Mouse (Mus musculus) MEL (cell line): ENCODE measurements at regions not wholly inside any gene's neighbourhood (a gene's known extent, or its start where the extent isn't known, plus 50 kb on each side); places are given as distances from the start of the nearest gene placed in this dataset.

Source experiments
- DNase-seq: peaks from one replicate; pipeline ENCODE4 v3.0.0; 2011; ENCODE audit warnings: low read depth, low spot score
- H3K27ac ChIP-seq: 2 replicates; pipeline ENCODE4 v1.5.1; 2012; ENCODE audit warnings: low read depth, mild to moderate bottlenecking, control low read depth, low read length, moderate library complexity; ENCODE audit not compliant: control insufficient read depth
- H3K27me3 ChIP-seq, 2 experiments: fragments of 150-350 bp in 1 of 2; sonication (generic) in 1 of 2; 2 replicates each; pipeline ENCODE4 v1.6.1; 2012; ENCODE audit warnings: low read length in 2 of 2, mild to moderate bottlenecking in 2 of 2, improper control_type of control experiment in 1 of 2, moderate library complexity in 1 of 2; ENCODE audit not compliant: insufficient read depth in 2 of 2, control insufficient read depth in 1 of 2
- H3K36me3 ChIP-seq, 2 experiments: 2 replicates each; pipeline ENCODE4 v1.6.1; 2012 to 2014; ENCODE audit warnings: low read length in 2 of 2, improper control_type of control experiment in 1 of 2, inconsistent platforms in 1 of 2, mild to moderate bottlenecking in 1 of 2; ENCODE audit not compliant: insufficient read depth in 2 of 2, control insufficient read depth in 1 of 2
- H3K4me1 ChIP-seq, 2 experiments: fragments of 150-350 bp in 1 of 2; sonication (generic) in 1 of 2; 2 replicates each; pipeline ENCODE4 v1.6.1; 2012; ENCODE audit warnings: low read length in 2 of 2, improper control_type of control experiment in 1 of 2, mild to moderate bottlenecking in 1 of 2; ENCODE audit not compliant: insufficient read depth in 2 of 2, control insufficient read depth in 1 of 2
- H3K4me3 ChIP-seq, 2 experiments: fragments of 150-350 bp in 1 of 2; sonication (generic) in 1 of 2; 2 replicates each; pipeline ENCODE4 v1.5.1; 2012; ENCODE audit warnings: low read depth in 2 of 2, low read length in 2 of 2, mild to moderate bottlenecking in 2 of 2, moderate library complexity in 2 of 2, control low read depth in 1 of 2, improper control_type of control experiment in 1 of 2; ENCODE audit not compliant: control insufficient read depth in 1 of 2, insufficient read depth in 1 of 2
- H3K79me2 ChIP-seq: 2 replicates; pipeline ENCODE4 v1.6.1; 2012; ENCODE audit warnings: mild to moderate bottlenecking, low read length, moderate library complexity; ENCODE audit not compliant: control insufficient read depth, poor library complexity, insufficient read depth
- H3K9ac ChIP-seq: 2 replicates; pipeline ENCODE4 v1.6.1; 2012; ENCODE audit warnings: low read depth, mild to moderate bottlenecking, control low read depth, low read length, moderate library complexity; ENCODE audit not compliant: control insufficient read depth, poor library complexity, severe bottlenecking
- H3K9me3 ChIP-seq: fragments of 150-350 bp; sonication (generic); replicated peaks from 2 replicates; pipeline ENCODE4 v1.6.1; 2012; ENCODE audit warnings: mild to moderate bottlenecking, low read length, improper control_type of control experiment, moderate library complexity; ENCODE audit not compliant: insufficient read depth
- CHD2 ChIP-seq: IDR thresholded peaks from 2 replicates; pipeline ENCODE4 v1.6.1; 2011; ENCODE audit warnings: low read length, improper control_type of control experiment
- CTCF ChIP-seq, 3 experiments: IDR thresholded peaks in 2 of 3; conservative IDR thresholded peaks in 1 of 3; 2 replicates each; pipeline ENCODE4 v1.5.1; 2011 to 2012; ENCODE audit warnings: low read length in 3 of 3, low read depth in 2 of 3, mild to moderate bottlenecking in 2 of 3, improper control_type of control experiment in 1 of 3, inconsistent platforms in 1 of 3, mixed read lengths in 1 of 3, moderate library complexity in 1 of 3; ENCODE audit not compliant: control insufficient read depth in 1 of 3, insufficient read depth in 1 of 3, poor library complexity in 1 of 3, severe bottlenecking in 1 of 3
- E2F4 ChIP-seq: IDR thresholded peaks from 2 replicates; pipeline ENCODE4 v1.6.1; 2011; ENCODE audit warnings: low read depth, low read length, improper control_type of control experiment, borderline replicate concordance
- ELF1 ChIP-seq: IDR thresholded peaks from 2 replicates; pipeline ENCODE4 v1.6.1; 2014; ENCODE audit warnings: low read depth, mild to moderate bottlenecking, inconsistent platforms, low read length, improper control_type of control experiment, moderate library complexity
- ETS1 ChIP-seq: IDR thresholded peaks from 2 replicates; pipeline ENCODE4 v1.6.1; 2012; ENCODE audit warnings: low read depth, mild to moderate bottlenecking, inconsistent platforms, low read length, improper control_type of control experiment, moderate library complexity
- GATA1 ChIP-seq: IDR thresholded peaks from 2 replicates; pipeline ENCODE4 v1.6.1; 2011; ENCODE audit warnings: low read depth, low read length, improper control_type of control experiment
- HCFC1 ChIP-seq: IDR thresholded peaks from 2 replicates; pipeline ENCODE4 v1.6.1; 2012; ENCODE audit warnings: low read depth, mild to moderate bottlenecking, inconsistent platforms, low read length, improper control_type of control experiment, moderate library complexity
- MAFK ChIP-seq: IDR thresholded peaks from 2 replicates; pipeline ENCODE4 v1.6.1; 2011; ENCODE audit warnings: low read depth, mild to moderate bottlenecking, low read length, improper control_type of control experiment, borderline replicate concordance
- MAX ChIP-seq: IDR thresholded peaks from 2 replicates; pipeline ENCODE4 v1.6.1; 2011; ENCODE audit warnings: low read length, improper control_type of control experiment
- MEF2A ChIP-seq: IDR thresholded peaks from 2 replicates; pipeline ENCODE4 v1.6.1; 2014; ENCODE audit warnings: low read depth, mild to moderate bottlenecking, inconsistent platforms, low read length, improper control_type of control experiment; ENCODE audit not compliant: poor library complexity, insufficient replicate concordance, severe bottlenecking; ENCODE audit errors: extremely low read depth
- MXI1 ChIP-seq: IDR thresholded peaks from 2 replicates; pipeline ENCODE4 v1.6.1; 2011; ENCODE audit warnings: mild to moderate bottlenecking, low read depth, low read length, improper control_type of control experiment
- MYB ChIP-seq: IDR thresholded peaks from 2 replicates; pipeline ENCODE4 v1.6.1; 2011; ENCODE audit warnings: mild to moderate bottlenecking, low read depth, low read length, improper control_type of control experiment
- NELFE ChIP-seq: IDR thresholded peaks from 2 replicates; pipeline ENCODE4 v1.6.1; 2011; ENCODE audit warnings: low read depth, low read length, improper control_type of control experiment
- POLR2AphosphoS2 ChIP-seq: IDR thresholded peaks from 2 replicates; pipeline ENCODE4 v1.6.1; 2011; ENCODE audit warnings: low read length, improper control_type of control experiment
- POLR2AphosphoS5 ChIP-seq: IDR thresholded peaks from 2 replicates; pipeline ENCODE4 v1.6.1; 2012; ENCODE audit warnings: low read depth, borderline replicate concordance, mild to moderate bottlenecking, inconsistent platforms, low read length, moderate library complexity, mixed read lengths
- RCOR1 ChIP-seq: IDR thresholded peaks from 2 replicates; pipeline ENCODE4 v1.6.1; 2012; ENCODE audit warnings: low read depth, mild to moderate bottlenecking, inconsistent platforms, low read length, improper control_type of control experiment
- SIN3A ChIP-seq: IDR thresholded peaks from 2 replicates; pipeline ENCODE4 v1.6.1; 2012; ENCODE audit warnings: low read length, improper control_type of control experiment, inconsistent platforms
- SMC3 ChIP-seq: IDR thresholded peaks from 2 replicates; pipeline ENCODE4 v1.6.1; 2011; ENCODE audit warnings: low read depth, low read length, improper control_type of control experiment
- TBP ChIP-seq: IDR thresholded peaks from 2 replicates; pipeline ENCODE4 v1.8.0; 2011; ENCODE audit warnings: low read depth, low read length, improper control_type of control experiment
- TCF12 ChIP-seq: IDR thresholded peaks from 2 replicates; pipeline ENCODE4 v1.6.1; 2014; ENCODE audit warnings: low read depth, mild to moderate bottlenecking, inconsistent platforms, low read length, improper control_type of control experiment, moderate library complexity
- UBTF ChIP-seq: IDR thresholded peaks from 2 replicates; pipeline ENCODE4 v1.6.1; 2012; ENCODE audit warnings: low read depth, mild to moderate bottlenecking, inconsistent platforms, low read length, improper control_type of control experiment, moderate library complexity, borderline replicate concordance; ENCODE audit not compliant: insufficient read depth
- USF1 ChIP-seq: IDR thresholded peaks from 2 replicates; pipeline ENCODE4 v1.6.1; 2014; ENCODE audit warnings: low read depth, mild to moderate bottlenecking, inconsistent platforms, low read length, improper control_type of control experiment, moderate library complexity
- USF2 ChIP-seq, 2 experiments: IDR thresholded peaks; 2 replicates each; pipeline ENCODE4 v1.6.1; 2011 to 2012; ENCODE audit warnings: improper control_type of control experiment in 2 of 2, low read length in 2 of 2, borderline replicate concordance in 1 of 2, inconsistent platforms in 1 of 2, low read depth in 1 of 2, mild to moderate bottlenecking in 1 of 2; ENCODE audit not compliant: insufficient read depth in 1 of 2
- ZC3H11A ChIP-seq: IDR thresholded peaks from 2 replicates; pipeline ENCODE4 v1.6.1; 2012; ENCODE audit warnings: low read depth, mild to moderate bottlenecking, inconsistent platforms, low read length, improper control_type of control experiment
- ZKSCAN1 ChIP-seq: IDR thresholded peaks from 2 replicates; pipeline ENCODE4 v1.6.1; 2012; ENCODE audit warnings: low read depth, mild to moderate bottlenecking, inconsistent platforms, low read length, improper control_type of control experiment, moderate library complexity
- ZMIZ1 ChIP-seq: IDR thresholded peaks from 2 replicates; pipeline ENCODE4 v1.6.1; 2012; ENCODE audit warnings: low read depth, mild to moderate bottlenecking, inconsistent platforms, low read length, improper control_type of control experiment, moderate library complexity
- ZNF384 ChIP-seq: IDR thresholded peaks from 2 replicates; pipeline ENCODE4 v1.6.1; 2012; ENCODE audit warnings: low read depth, mild to moderate bottlenecking, inconsistent platforms, low read length, improper control_type of control experiment

DNA sequence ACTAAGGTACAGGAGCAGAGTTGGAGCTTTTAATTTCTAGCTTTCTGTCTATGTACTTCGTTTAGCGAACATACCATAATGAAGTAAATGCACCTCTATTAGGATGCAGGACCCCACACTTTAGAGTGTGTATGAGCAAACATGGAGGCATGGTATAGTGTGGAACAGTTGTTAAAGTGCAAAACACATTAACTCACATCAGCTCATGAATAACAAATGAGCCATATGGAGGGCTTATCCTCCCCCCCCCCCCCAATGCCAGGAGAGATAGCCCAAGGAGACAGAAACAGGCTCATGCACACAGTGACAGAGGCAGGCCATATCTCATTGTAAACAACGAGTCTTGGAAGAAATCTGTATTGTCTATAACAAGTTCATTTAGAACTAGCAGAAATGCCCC, 270.9 kb upstream of the Sall1 start:
- H3K9ac ChIP-seq: no peak overlapping the region
- H3K4me1 ChIP-seq: no peaks in the 10 kb centered on the region
- H3K36me3 ChIP-seq: no peaks in the 10 kb centered on the region
- H3K4me3 ChIP-seq: no peak overlapping the region
- DNase-seq: no peak
- no peak overlapping the region for H3K27ac ChIP-seq
- no peaks in the 10 kb centered on the region for H3K27me3 ChIP-seq
- no peaks in the 10 kb centered on the region for H3K9me3 ChIP-seq
- TF ChIP-seq SIN3A (no peak), MAX (no peak), ETS1 (no peak), ZNF384 (no peak), ZKSCAN1 (no peak), HCFC1 (no peak), TBP (no peak), ZC3H11A (no peak), MAFK (no peak), CTCF (IDR thresholded peaks at IDR 0.05 in 2 of 3, conservative IDR thresholded peaks at IDR 0.05 in 1 of 3; ENCODE audit: control insufficient read depth in 1 of 3, insufficient read depth in 1 of 3, low read depth in 2 of 3, low read length in 3 of 3, poor library complexity in 1 of 3, severe bottlenecking in 1 of 3) (no peak), UBTF (no peak), ELF1 (no peak)
- no peaks in the 10 kb centered on the region for H3K79me2 ChIP-seq

DNA sequence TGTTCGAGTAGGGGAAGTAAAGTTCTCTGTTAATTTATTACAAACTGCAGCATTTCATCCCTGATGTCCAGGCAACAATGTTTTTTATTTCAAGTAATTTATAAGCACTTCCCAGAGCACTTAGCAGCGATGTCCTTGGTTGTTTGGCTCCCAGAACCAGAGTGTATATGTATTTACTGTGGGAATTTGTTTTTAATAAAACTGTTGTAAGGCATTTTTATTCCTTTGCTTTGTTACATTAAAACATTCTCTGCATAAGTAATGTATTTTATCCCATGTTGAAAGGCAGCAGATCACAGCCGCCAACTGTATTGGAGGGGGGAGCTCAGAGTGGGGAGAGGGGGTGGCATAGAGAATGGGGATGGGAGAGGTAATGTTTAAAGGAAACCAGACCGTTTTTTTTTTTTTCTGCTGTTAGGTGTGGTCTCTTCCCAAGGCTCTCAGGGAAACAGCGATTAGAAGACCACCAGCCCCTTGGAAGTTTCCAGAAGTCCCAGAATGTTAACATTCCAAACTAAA, 266.8 kb upstream of the Sall1 start:
- Histone ChIP-seq H3K4me3 (no peak overlapping the region), H3K79me2 (no peaks in the 10 kb centered on the region), H3K36me3 (no peaks in the 10 kb centered on the region), H3K9me3 (no peaks in the 10 kb centered on the region), H3K27ac (no peak overlapping the region), H3K9ac (no peak overlapping the region), H3K4me1 (no peaks in the 10 kb centered on the region), H3K27me3 (no peaks in the 10 kb centered on the region)
- TF ChIP-seq ZKSCAN1: no peak
- no peak for TF ChIP-seq E2F4
- no peak for TF ChIP-seq SMC3
- DNase-seq: no peak

- Histone ChIP-seq H3K79me2 (no peaks in the 10 kb centered on the region), H3K36me3 (no peaks in the 10 kb centered on the region), H3K27me3 (no peaks in the 10 kb centered on the region), H3K9me3 (no peaks in the 10 kb centered on the region), H3K9ac (no peak overlapping the region), H3K4me3 (no peak overlapping the region), H3K27ac (no peak overlapping the region), H3K4me1 (no peaks in the 10 kb centered on the region)
- no peak for DNase-seq
- TF ChIP-seq NELFE: no peak
- no peak for TF ChIP-seq USF2 (IDR thresholded peaks at IDR 0.05; ENCODE audit: borderline replicate concordance in 1 of 2, insufficient read depth in 1 of 2, low read depth in 1 of 2, low read length in 2 of 2)
- no peak for TF ChIP-seq MEF2A
- no peak for TF ChIP-seq GATA1
- TF ChIP-seq CHD2: no peak
- no peak for TF ChIP-seq CTCF (IDR thresholded peaks at IDR 0.05 in 2 of 3, conservative IDR thresholded peaks at IDR 0.05 in 1 of 3; ENCODE audit: control insufficient read depth in 1 of 3, insufficient read depth in 1 of 3, low read depth in 2 of 3, low read length in 3 of 3, poor library complexity in 1 of 3, severe bottlenecking in 1 of 3)
- no peak for TF ChIP-seq POLR2AphosphoS2
- TF ChIP-seq MXI1: no peak
- TF ChIP-seq HCFC1: no peak
- TF ChIP-seq ETS1: no peak
- TF ChIP-seq TCF12: no peak
- no peak for TF ChIP-seq RCOR1
- no peak for TF ChIP-seq MYB
- TF ChIP-seq ZMIZ1: no peak
- TF ChIP-seq POLR2AphosphoS5: no peak
- no peak for TF ChIP-seq TBP
- no peak for TF ChIP-seq USF1
Observed at GRCm38 (mm10) chr8:89309591-89309990, 265.6 kb upstream of the Sall1 start.
